Mouse (Mus musculus) CD4-positive naive resting alpha-beta T cell, adult 57 days (primary cell): Measurements from ENCODE around the gene Krtap5-1. TPM values are rescaled to one million over a fixed set of nuclear protein-coding genes. Genes with fewer than 3 reads are reported as not detected.

Source experiments
- total RNA-seq: library from RNA; stranded (reverse); gene quantifications from one replicate; pipeline ENCODE4 v1.2.4, GENCODE M21; 2023

Gene Krtap5-1
- total RNA-seq, result not detected

GRCm38 (mm10) chr7:142297018-142297417 lies at the start of gene Krtap5-1:
Krtap5-1 (minus strand) TSS chr7:142297118.

GRCm38 (mm10) chr7:142303249-142303648 lies 6.3 kb upstream of the Krtap5-1 start, which contains the start of gene Krtap5-4:
Krtap5-4 (plus strand) TSS chr7:142303549.

GRCm38 (mm10) chr7:142274263-142274662 lies 22.7 kb downstream of the Krtap5-1 start, which contains the start of gene Gm4559:
Gm4559 (minus strand) TSS chr7:142274363.

GRCm38 (mm10) chr7:142258254-142258653 lies 38.7 kb downstream of the Krtap5-1 start, which contains the start of gene Gm2431:
Gm2431 (minus strand) TSS chr7:142258354.

Other genes with a start within 250 kb of the Krtap5-1 start
- 59.4 TPM for gene Mob2, start 236.1 kb downstream of the Krtap5-1 start, total RNA-seq
- 5.1 TPM for gene Dusp8, start 201.3 kb downstream of the Krtap5-1 start, total RNA-seq
- not detected for gene Gm45618, start 176.4 kb downstream of the Krtap5-1 start, total RNA-seq
- gene Gm39115, start 161.1 kb downstream of the Krtap5-1 start, total RNA-seq, result not detected
- not detected for gene Gm45337, start 152.5 kb downstream of the Krtap5-1 start, total RNA-seq
- not detected for gene Gm29735, start 140.0 kb downstream of the Krtap5-1 start, total RNA-seq
- gene Gm4553, start 131.4 kb downstream of the Krtap5-1 start, total RNA-seq, result not detected
- gene Krtap5-2, start 121.1 kb downstream of the Krtap5-1 start, total RNA-seq, result not detected
- gene Gm10153, start 106.7 kb downstream of the Krtap5-1 start, total RNA-seq, result not detected
- gene Krtap5-3, start 95.8 kb downstream of the Krtap5-1 start, total RNA-seq, result not detected
- not detected for gene Gm7579, start 85.3 kb downstream of the Krtap5-1 start, total RNA-seq
- not detected for gene Krtap5-5, start 67.1 kb downstream of the Krtap5-1 start, total RNA-seq
- not detected for gene Gm40460, start 56.0 kb downstream of the Krtap5-1 start, total RNA-seq
- gene Gm2431, start 38.8 kb downstream of the Krtap5-1 start, total RNA-seq, result not detected
- not detected for gene Gm4559, start 22.8 kb downstream of the Krtap5-1 start, total RNA-seq
- gene Krtap5-4, start 6.4 kb upstream of the Krtap5-1 start, total RNA-seq, result not detected
- 6.4 TPM for gene Ifitm10, start 76.6 kb upstream of the Krtap5-1 start, total RNA-seq
- 0.83 TPM for gene Gm49369, start 85.5 kb upstream of the Krtap5-1 start, total RNA-seq
- 233 TPM for gene Ctsd, start 90.9 kb upstream of the Krtap5-1 start, total RNA-seq
- not detected for gene Syt8, start 137.7 kb upstream of the Krtap5-1 start, total RNA-seq
- not detected for gene Tnni2, start 144.7 kb upstream of the Krtap5-1 start, total RNA-seq
- gene Lsp1, start 163.7 kb upstream of the Krtap5-1 start, total RNA-seq, result 603 TPM
- 35.6 TPM for gene Tnnt3, start 201.7 kb upstream of the Krtap5-1 start, total RNA-seq
- 19.6 TPM for gene Mrpl23, start 235.6 kb upstream of the Krtap5-1 start, total RNA-seq